Mouse (Mus musculus) neural tube, embryonic 10.5 days (tissue): ENCODE measurements around the gene Rsbn1l.
"Not testable (repeated sequence)": the region's sequence is repeated elsewhere in the genome, so short reads cannot be mapped to it uniquely, and the experiment has no call there.

Experiments
- DNase-seq: peaks from one replicate; pipeline ENCODE4 v3.0.0-alpha.2; 2017; ENCODE audit warnings: low spot score; ENCODE audit errors: extremely low spot score

Rsbn1l gene

GRCm38 (mm10) chr5:20950516-20950854 lies 5.7 kb downstream of the Rsbn1l start:
- DNase-seq, result no peak

DNA sequence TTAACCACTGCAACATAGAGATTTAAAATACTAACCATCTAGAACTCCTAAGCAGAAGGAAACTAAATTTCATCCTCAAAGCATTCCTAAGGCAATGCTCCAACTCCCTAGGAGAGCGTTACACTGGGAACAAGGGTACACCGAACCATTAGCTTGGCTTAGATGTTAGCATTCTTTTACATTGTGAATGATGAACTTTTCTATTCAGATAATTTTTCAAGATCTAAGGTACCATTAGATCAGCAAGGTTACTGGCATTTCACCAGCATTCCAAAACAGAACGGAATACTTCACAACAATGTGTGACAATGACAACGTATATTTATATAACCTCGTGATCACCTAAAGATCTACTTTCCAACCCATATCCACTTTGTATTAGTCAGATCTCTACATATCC lies 6.1 kb downstream of the Rsbn1l start:
- DNase-seq, result no peak

GRCm38 (mm10) chr5:20946906-20947305 lies 9.3 kb downstream of the Rsbn1l start:
- DNase-seq, result no peak

DNA sequence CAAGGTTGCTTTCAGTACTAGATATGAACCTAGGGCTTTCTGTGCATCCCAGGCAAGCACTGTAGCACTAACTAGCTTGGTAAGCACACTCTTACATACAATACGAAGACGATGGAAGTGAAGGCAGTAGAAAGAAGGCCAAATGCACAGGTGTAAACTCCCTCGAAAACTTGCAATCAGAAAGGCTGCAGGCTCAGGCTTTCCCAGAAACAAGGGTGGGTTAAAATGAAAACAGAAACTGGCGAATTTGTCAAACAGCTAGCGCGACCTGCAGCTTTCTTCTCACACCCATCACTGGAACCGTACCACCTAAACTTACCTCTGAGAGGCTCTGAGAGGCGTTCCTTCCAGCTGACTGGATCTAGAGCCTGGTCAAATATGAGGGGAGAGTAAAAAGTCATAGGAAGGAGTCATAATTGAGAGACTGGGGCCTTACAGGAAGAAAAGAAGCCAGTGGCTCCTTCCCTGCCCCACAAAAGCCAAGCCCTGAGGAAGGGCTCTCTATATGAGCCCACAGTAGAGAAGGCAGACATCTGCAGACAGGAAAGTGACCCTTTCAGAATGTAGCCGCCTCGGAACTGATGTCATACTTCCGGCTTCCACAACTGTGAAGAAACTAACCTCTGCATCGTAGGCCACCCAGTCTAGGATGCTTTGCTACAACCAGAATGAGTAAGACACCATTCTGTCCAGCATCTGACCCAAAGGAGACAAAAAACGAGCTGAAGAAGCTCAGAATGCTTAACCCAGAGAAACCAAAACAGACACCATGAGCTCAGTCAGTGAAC lies 11.0 kb downstream of the Rsbn1l start:
- no peak for DNase-seq

GRCm38 (mm10) chr5:20943791-20944190 lies 12.4 kb downstream of the Rsbn1l start:
- DNase-seq, result not testable (repeated sequence)

GRCm38 (mm10) chr5:20942523-20942922 lies 13.7 kb downstream of the Rsbn1l start:
- no peak for DNase-seq

GRCm38 (mm10) chr5:20941205-20941604 lies 15.0 kb downstream of the Rsbn1l start:
- DNase-seq, result no peak

DNA sequence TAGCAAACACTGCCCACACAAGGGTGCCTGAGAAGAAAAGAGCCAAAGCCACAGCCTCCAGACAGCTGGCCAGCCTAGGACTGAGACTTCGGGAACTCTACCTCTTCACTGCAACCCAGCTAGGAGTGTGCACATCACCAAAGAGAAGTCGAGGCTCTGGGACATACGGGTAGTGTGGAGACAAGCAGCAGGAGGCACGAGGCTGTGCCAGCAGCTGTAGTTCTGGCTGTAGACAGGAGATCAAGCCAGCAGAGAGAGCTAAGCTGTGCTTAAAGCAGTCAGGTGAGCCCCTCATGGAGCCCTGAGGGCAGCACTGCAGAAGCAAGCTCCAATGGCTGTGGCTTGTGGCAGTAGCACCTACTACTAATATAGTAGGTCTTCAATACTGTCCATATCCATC lies 15.5 kb downstream of the Rsbn1l start:
- DNase-seq, result no peak

DNA sequence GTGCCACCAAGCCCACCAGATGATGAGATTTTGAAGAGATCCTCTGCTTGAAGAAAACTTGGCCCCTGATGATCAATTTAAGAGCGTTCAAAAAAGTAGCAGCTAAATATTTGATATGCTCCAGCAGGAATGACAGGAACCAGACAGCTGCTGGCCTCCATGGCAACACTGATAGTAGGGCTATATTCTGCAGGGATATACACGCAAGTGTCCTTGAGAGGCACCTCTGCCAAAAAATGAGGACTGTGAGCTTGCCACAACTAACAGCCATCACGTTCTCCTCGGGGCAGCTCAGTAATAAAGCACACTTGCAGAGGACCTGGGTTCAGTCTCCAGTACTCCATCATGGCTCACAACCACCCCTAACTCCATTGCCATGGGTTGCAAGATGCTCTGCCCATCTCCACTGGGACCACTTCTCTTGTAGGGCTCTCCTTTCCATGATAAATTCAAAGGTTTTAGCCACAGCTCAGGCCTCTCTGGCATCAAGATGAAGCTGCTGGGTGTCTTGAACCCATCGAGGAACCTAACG lies 16.1 kb downstream of the Rsbn1l start:
- no peak for DNase-seq

GRCm38 (mm10) chr5:20938523-20938922 lies 17.7 kb downstream of the Rsbn1l start:
- DNase-seq, result no peak

GRCm38 (mm10) chr5:20935934-20936333 lies 20.3 kb downstream of the Rsbn1l start:
- no peak for DNase-seq

- DNase-seq, result no peak
Measured at GRCm38 (mm10) chr5:20932585-20932984, 23.6 kb downstream of the Rsbn1l start.

GRCm38 (mm10) chr5:20931300-20931699 lies 24.9 kb downstream of the Rsbn1l start:
- DNase-seq, result no peak

GRCm38 (mm10) chr5:20930430-20930829 lies 25.8 kb downstream of the Rsbn1l start:
- no peak for DNase-seq

DNA sequence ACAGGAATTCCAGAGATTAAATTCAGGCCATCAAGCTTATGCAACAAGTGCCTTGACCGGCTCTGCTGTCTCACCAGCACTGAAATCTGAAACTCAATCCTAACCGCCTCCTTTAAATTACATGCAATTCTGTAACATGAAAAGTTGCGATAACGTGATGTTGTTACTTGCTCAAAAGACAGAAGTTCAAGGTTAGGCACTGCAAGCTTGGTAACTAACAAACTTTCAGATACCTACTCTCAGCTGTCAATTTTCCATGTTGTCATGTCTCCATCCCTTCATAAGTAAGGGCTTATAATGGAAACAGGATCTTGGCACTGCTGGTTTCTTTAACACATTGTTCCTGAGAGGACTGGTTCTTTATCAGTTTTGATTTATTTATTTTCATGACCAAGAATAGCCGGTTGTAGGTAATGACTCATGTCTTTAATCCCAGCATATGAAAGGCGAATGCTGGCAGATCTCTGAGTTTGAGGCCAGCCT lies 26.5 kb downstream of the Rsbn1l start:
- no peak for DNase-seq

DNA sequence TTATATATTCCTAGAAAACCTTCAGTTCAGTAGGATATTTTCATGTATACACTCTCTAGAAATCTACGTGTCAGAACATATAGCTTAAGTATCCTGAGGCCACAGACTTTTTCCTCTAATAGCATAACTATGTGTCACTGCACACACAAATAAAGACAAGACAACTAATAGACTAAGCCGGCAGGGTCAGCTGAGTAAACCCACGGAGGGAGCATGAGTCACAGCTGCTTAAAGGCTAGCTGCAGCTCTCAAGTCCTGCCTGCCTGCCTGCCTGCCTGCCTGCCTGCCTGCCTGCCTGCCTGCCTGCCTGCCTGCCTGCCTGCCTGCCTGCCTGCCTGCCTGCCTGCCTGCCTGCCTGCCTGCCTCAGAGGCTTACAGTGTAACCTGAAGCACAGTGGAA lies 30.7 kb downstream of the Rsbn1l start:
- DNase-seq, result no peak

DNA sequence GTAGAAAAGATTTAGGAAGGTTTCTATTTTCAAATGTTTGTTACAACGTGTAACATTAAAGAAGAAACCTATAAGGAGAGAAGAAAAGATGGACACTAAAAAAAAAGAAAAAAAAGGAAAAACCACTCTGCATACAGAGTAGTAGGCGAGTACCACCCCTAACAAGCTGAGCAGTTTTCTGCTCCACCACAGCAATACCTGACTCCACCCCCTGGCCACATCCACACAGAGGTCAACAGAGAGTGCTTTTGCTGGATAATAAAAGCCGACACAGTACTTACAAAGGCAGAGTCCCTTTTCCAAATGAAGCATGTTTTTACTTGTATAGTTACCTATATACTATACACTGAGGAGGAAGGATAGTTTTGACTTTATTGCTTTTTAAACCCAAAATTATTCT lies 31.6 kb downstream of the Rsbn1l start:
- no peak for DNase-seq

DNA sequence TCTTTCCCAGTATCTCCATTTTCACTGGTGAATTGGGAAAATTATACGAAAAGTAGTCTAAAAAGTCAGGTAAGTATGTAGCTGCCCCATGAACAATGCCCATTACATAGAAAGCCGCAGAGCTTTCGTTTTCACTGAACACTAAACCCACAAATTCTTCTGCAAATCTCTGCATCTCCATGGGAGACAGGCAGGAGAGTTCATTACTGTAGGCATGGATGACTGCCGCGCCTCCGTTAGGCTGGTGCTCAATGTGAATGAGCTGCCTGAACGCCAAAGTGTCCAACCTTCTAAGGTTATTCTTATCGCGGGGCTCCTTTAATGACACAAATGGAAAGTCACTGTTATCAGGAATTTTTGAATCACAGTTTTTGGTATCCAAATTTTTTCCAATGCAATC lies 36.6 kb downstream of the Rsbn1l start:
- DNase-seq, result no peak

- no peak for DNase-seq
Measured at GRCm38 (mm10) chr5:20918967-20919366, 37.2 kb downstream of the Rsbn1l start.

DNA sequence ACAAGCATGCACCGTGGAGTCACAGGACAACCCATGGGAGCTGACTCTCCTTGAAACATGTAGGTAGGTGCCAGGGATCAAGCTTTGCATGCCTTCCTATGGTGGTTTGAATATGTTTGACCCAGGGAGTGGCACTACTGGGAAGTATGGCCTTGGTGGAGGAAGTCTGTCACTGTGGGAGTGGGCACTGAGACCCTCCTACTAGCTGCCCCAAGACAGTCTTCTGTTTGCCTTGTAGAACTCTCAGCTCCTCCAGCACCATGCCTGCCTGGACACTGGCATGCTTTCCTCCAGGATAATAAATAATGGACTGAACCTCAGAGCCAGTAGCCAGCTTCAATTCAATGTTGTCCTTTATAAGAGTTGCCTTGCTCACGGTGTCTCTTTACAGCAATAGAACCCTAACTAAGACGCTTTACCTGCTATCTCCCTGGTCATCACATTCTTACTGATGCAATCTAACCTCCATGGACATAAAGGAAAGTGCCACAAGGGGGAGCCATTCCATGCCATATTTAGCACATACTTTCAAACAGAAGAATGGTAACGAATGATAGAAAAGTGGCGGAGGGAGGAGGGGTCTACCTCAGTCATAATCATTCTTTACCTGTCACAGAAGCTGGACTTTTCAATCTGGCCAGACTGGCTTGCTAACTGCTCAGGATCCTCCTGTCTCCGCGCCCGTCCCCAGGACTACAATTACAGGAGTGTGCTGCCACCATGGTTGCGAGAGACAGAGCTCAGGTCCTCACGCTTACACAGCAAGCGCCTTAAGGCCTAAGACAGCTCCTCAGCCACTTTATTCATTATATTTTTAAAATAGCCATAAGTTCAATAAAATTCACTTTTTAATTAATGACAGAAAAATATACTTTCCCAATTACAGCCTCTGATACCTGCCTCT lies 42.6 kb downstream of the Rsbn1l start:
- peak; percentile 58 for DNase-seq

DNA sequence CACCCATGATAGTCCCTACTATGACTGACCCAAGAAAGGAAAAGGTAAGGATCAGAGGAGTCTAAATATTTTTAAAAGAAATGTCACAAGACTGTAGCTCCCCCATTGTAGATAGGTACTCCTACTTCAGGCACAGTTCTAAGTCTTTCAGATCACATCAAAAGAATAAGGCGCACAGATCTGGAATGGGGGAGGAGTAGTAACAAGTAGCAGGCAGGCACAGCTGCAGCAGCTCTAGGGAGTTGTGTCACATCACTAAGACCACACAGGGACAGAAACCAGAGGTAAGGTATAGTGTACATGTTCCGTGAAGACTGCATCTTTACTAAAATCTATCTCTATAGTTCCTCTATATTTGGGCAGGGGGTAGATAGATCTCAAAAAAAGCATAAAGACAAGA lies 44.5 kb downstream of the Rsbn1l start:
- DNase-seq, result no peak

DNA sequence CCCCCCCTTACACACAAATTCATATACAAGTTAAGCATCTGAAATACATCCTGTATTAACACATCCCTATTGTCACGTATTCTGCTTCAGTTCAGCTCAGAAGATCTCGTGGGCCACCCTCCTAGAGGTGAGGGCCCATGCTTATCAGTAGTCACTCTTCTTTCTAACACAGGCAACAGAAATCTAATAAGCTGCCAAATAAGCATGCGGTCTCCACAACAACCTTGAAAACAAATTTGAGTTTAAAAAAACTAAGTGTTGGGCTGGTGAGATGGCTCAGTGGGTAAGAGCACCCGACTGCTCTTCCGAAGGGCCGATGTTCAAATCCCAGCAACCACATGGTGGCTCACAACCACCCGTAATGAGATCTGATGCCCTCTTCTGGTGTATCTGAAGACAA lies 50.0 kb downstream of the Rsbn1l start:
- no peak for DNase-seq
